Mouse (Mus musculus) midbrain, embryonic 15.5 days (tissue): ENCODE measurements around the gene Arhgef33. TPM values are rescaled to one million over a fixed set of nuclear protein-coding genes. Genes with fewer than 3 reads are reported as not detected.
A peak's percentile ranks its signal among the peaks of the same experiment; 100 is the strongest.
"Not testable (repeated sequence)": the region's sequence is repeated elsewhere in the genome, so short reads cannot be mapped to it uniquely, and the experiment has no call there.

Experiments used
- ATAC-seq: fragments of 200-750 bp; cut with Nextera tagmentation; replicated peaks from 2 replicates; pipeline ENCODE4 v1.8.0; 2017; ENCODE audit warnings: moderate TSS enrichment
- H3K27ac ChIP-seq: fragments of 300-500 bp; sonication (generic); 2 replicates; pipeline ENCODE4 v1.5.1; 2015; ENCODE audit warnings: mild to moderate bottlenecking, inconsistent platforms
- H3K27me3 ChIP-seq: fragments of 300-500 bp; sonication (generic); replicated peaks from 2 replicates; pipeline ENCODE4 v1.6.1; 2015; ENCODE audit warnings: inconsistent platforms
- H3K36me3 ChIP-seq: fragments of 300-500 bp; sonication (generic); replicated peaks from 2 replicates; pipeline ENCODE4 v1.6.1; 2015; ENCODE audit warnings: inconsistent platforms
- H3K4me1 ChIP-seq: fragments of 300-500 bp; sonication (generic); 2 replicates; pipeline ENCODE4 v1.6.1; 2015; ENCODE audit warnings: inconsistent platforms
- H3K4me2 ChIP-seq: fragments of 300-500 bp; sonication (generic); 2 replicates; pipeline ENCODE4 v1.6.1; 2015; ENCODE audit warnings: inconsistent platforms, mild to moderate bottlenecking, moderate library complexity
- H3K4me3 ChIP-seq: fragments of 300-500 bp; sonication (generic); 2 replicates; pipeline ENCODE4 v1.5.1; 2015; ENCODE audit warnings: mild to moderate bottlenecking, inconsistent platforms
- H3K9ac ChIP-seq: fragments of 300-500 bp; sonication (generic); 2 replicates; pipeline ENCODE4 v1.6.1; 2015; ENCODE audit warnings: mild to moderate bottlenecking, inconsistent platforms
- H3K9me3 ChIP-seq: fragments of 300-500 bp; sonication (generic); 2 replicates; pipeline ENCODE4 v1.6.1; 2016; ENCODE audit warnings: inconsistent platforms
- WGBS: fragments of 180-500 bp; shearing (Covaris S2); methylation state at CpG from one replicate; pipeline ENCODE4 v1.1.7; 2015; ENCODE audit warnings: mixed read lengths; 5-methylcytosine and 5-hydroxymethylcytosine counted together
- polyA plus RNA-seq: library from polyadenylated mRNA; unstranded; fragments of >200 nt; fragmentation: Nextera tagmentation; extraction: Ambion mirVana; gene quantifications from 2 replicates; pipeline ENCODE4 v1.2.1, GENCODE M21; 2015

Arhgef33 gene
- polyA plus RNA-seq: 1.0 and 1.6 TPM in 2 replicates

DNA sequence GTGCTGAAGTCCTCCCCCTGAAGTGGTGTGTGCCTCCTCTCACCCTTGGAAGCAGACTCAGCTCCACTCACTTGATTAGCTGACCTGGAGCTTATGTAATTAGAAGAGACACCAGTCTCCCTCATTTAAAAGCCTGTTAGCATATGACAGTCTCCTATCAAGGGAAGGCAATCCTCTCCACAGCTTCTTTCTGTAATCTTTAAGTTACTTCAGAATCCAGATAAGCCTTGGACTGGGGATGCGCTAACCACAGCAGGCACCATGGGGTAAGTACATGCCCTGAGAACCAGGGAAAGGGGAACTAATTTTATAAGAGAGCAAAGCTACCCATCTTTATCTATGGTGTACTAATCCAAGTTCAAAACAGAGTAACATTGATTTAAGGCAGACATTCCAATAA, at the start of gene Arhgef33:
TSS of gene Arhgef33 (plus strand) at position 157 of the 400 bp plus-strand sequence.
- Histone ChIP-seq H3K4me3 (no peak within 1 kb of the TSS), H3K4me1 (peaks cover 4% of the 10 kb centered on the region; the same call in 1 of the 2 replicates), H3K36me3 (no peaks in the 10 kb centered on the region), H3K9me3 (no peaks in the 10 kb centered on the region), H3K4me2 (no peak within 1 kb of the TSS), H3K27ac (no peak within 1 kb of the TSS), H3K9ac (no peak within 1 kb of the TSS), H3K27me3 (no peaks in the 10 kb centered on the region)
- WGBS: 93% methylated on average over 1 of the region's 1 CpGs
- ATAC-seq: no peak

DNA sequence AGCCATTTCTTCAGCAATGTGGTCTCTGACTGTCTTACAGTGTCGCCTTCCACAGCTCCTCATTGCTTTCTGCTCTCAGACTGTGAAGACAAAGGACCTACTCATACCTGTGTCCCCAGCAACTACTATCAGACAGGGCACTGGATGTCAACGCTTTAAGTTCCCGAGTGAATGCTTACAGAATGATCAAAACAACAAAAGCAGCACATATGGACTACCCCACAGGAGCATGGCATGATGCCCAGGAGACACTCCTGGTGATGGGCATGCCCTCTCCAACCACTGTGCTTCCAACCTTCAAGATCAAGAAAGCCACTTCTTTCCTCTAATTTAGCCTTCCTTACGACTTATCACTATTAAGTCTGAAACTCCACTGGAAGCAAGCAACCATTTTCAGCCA, 40.1 kb upstream of the Arhgef33 start:
- H3K9me3 ChIP-seq: no peaks in the 10 kb centered on the region

DNA sequence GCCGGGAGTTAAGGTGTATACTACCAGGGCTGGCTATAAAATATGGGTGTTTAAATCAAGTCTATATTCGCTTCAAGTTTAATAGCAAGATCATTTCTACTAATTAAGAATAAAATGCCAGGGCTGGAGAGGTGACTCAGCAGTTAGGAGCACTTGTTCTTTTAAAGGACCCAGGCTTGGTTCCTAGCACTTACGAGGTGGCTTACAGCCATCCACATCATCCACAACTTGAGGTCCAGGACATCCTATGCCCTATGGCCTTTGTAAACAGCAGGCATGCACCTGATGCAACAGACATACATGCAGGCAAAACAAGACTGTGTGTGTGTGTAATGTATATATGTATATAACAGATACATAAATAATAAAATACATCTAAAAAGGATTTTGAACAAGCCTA, 39.1 kb upstream of the Arhgef33 start:
- Histone ChIP-seq H3K27ac (no peak overlapping the region), H3K4me2 (no peak overlapping the region), H3K4me1 (no peaks in the 10 kb centered on the region), H3K9ac (no peak overlapping the region), H3K9me3 (no peaks in the 10 kb centered on the region), H3K36me3 (peaks cover 84% of the 10 kb centered on the region), H3K27me3 (no peaks in the 10 kb centered on the region), H3K4me3 (no peak overlapping the region)
- no peak for ATAC-seq
- WGBS: 96% methylated on average over 3 of the region's 3 CpGs

More for the DNA sequence above, 40.1 kb upstream of the Arhgef33 start:
- Histone ChIP-seq H3K4me3 (no peak overlapping the region), H3K27me3 (no peaks in the 10 kb centered on the region), H3K27ac (no peak overlapping the region), H3K9ac (no peak overlapping the region), H3K4me1 (no peaks in the 10 kb centered on the region), H3K4me2 (no peak overlapping the region), H3K36me3 (peaks cover 80% of the 10 kb centered on the region)
- 93% methylated on average over 4 of the region's 4 CpGs for WGBS
- no peak for ATAC-seq

DNA sequence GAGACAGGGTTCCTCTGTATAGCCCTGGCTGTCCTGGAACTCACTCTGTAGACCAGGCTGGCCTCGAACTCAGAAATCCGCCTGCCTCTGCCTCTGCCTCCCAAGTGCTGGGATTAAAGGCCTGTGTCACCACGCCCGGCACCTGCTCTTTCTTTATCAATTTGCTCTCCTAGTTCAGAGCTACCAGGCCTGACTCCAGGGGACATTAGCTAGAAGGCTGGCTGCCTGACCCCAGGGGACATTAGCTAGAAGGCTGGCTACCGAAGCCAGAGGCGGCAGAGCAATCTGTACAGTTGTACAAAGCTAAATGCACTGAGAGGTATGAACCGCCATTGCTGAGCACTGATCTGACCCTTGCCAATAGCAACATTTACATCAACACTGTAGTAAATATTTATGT, 36.6 kb upstream of the Arhgef33 start:
- not testable (repeated sequence) for H3K4me2 ChIP-seq, H3K4me3 ChIP-seq, ATAC-seq, H3K9me3 ChIP-seq, H3K27me3 ChIP-seq, H3K27ac ChIP-seq, H3K4me1 ChIP-seq, H3K9ac ChIP-seq
- H3K36me3 ChIP-seq: peaks cover 82% of the 10 kb centered on the region
- 94% methylated on average over 7 of the region's 7 CpGs for WGBS

DNA sequence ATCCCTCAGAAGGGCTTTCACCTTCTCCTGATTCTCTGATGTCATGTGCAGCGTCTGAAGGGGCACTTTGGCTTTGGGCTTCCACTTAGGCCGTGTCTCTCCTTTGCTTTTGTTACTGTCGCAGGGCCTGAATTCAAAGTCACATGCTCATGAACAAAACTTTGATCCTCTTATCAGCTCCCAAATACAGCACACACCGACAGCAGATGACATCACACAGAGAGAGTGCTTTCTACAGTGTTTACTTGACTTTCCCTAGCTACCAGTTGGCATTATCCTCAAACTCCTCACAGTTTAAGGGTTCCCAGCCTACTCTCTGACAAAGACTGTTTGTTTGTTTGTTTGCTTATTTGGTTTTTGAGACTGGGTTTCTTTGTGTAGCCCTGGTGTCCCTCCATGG, 29.0 kb upstream of the Arhgef33 start:
- no peak for ATAC-seq
- H3K36me3 ChIP-seq: peaks cover 48% of the 10 kb centered on the region
- H3K4me2 ChIP-seq: no peak overlapping the region
- no peaks in the 10 kb centered on the region for H3K27me3 ChIP-seq
- no peak overlapping the region for H3K4me3 ChIP-seq
- no peaks in the 10 kb centered on the region for H3K4me1 ChIP-seq
- 90% methylated on average over 4 of the region's 4 CpGs for WGBS
- H3K9me3 ChIP-seq: no peaks in the 10 kb centered on the region
- H3K9ac ChIP-seq: no peak overlapping the region
- H3K27ac ChIP-seq: no peak overlapping the region

- Histone ChIP-seq H3K27ac (no peak overlapping the region), H3K4me2 (no peak overlapping the region), H3K4me1 (no peaks in the 10 kb centered on the region), H3K36me3 (peaks cover 37% of the 10 kb centered on the region), H3K4me3 (no peak overlapping the region), H3K9me3 (no peaks in the 10 kb centered on the region), H3K27me3 (no peaks in the 10 kb centered on the region), H3K9ac (no peak overlapping the region)
- 95% methylated on average over 8 of the region's 8 CpGs for WGBS
- ATAC-seq: no peak
Observed at GRCm38 (mm10) chr17:80279340-80280070, 27.7 kb upstream of the Arhgef33 start.

GRCm38 (mm10) chr17:80284446-80284845, 22.8 kb upstream of the Arhgef33 start:
- Histone ChIP-seq H3K36me3 (peaks cover 11% of the 10 kb centered on the region), H3K27ac (no peak overlapping the region), H3K4me2 (no peak overlapping the region), H3K9ac (no peak overlapping the region), H3K9me3 (no peaks in the 10 kb centered on the region), H3K4me3 (no peak overlapping the region), H3K4me1 (peaks cover 14% of the 10 kb centered on the region), H3K27me3 (no peaks in the 10 kb centered on the region)
- ATAC-seq: no peak
- WGBS: 81% methylated on average over 4 of the region's 4 CpGs

DNA sequence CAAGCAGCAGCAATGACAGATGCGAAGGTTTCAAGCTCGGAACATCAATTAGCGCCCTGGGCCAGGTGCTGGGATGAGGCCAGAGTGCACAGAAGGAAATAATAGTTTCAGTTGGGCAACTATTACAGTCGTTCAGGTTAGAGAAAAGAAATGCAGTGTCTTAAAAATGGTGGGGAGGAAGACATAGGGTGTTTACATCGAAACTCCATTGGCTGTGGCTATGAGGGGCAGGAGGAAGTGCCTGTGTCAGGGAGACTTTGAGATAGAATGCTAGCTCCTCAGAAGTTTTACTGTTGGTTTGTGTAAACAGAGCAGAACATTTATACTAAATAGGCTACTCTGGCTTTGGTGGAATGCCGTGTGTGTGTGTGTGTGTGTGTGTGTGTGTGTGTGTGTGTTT, 19.2 kb upstream of the Arhgef33 start:
- no peaks in the 10 kb centered on the region for H3K9me3 ChIP-seq
- H3K27ac ChIP-seq: no peak overlapping the region
- H3K4me1 ChIP-seq: peaks cover 14% of the 10 kb centered on the region
- no peak overlapping the region for H3K9ac ChIP-seq
- no peak overlapping the region for H3K4me3 ChIP-seq
- H3K27me3 ChIP-seq: no peaks in the 10 kb centered on the region
- ATAC-seq: no peak
- H3K36me3 ChIP-seq: no peaks in the 10 kb centered on the region
- WGBS: 87% methylated on average over 6 of the region's 6 CpGs
- H3K4me2 ChIP-seq: peak overlapping the region; percentile 52

GRCm38 (mm10) chr17:80289280-80290073, 17.7 kb upstream of the Arhgef33 start:
- H3K4me3 ChIP-seq: peak overlapping the region; percentile 85
- peaks cover 14% of the 10 kb centered on the region for H3K4me1 ChIP-seq
- H3K9ac ChIP-seq: peak overlapping the region; percentile 92
- H3K27ac ChIP-seq: peak overlapping the region; percentile 94
- no peak; the same call in 1 of the 2 replicates for ATAC-seq
- no peaks in the 10 kb centered on the region for H3K36me3 ChIP-seq
- 1% methylated on average over 30 of the region's 30 CpGs for WGBS
- peak overlapping the region; percentile 52 for H3K4me2 ChIP-seq
- no peaks in the 10 kb centered on the region for H3K27me3 ChIP-seq
- no peaks in the 10 kb centered on the region for H3K9me3 ChIP-seq

GRCm38 (mm10) chr17:80290074-80290657, 17.0 kb upstream of the Arhgef33 start, which contains the start of the genes Morn2 and Dhx57:
Gene Morn2, plus strand, starts transcription at chr17:80290203.
Gene Dhx57, minus strand, starts transcription at chr17:80290476.
- Histone ChIP-seq H3K4me2 (peak within 1 kb of the TSS; percentile 52), H3K27me3 (no peaks in the 10 kb centered on the region), H3K4me3 (peak within 1 kb of the TSS; percentile 85), H3K4me1 (peaks cover 14% of the 10 kb centered on the region), H3K27ac (peak within 1 kb of the TSS; percentile 94), H3K36me3 (no peaks in the 10 kb centered on the region), H3K9ac (peak within 1 kb of the TSS; percentile 92), H3K9me3 (no peaks in the 10 kb centered on the region)
- WGBS: under 1% methylated on average over 35 of the region's 35 CpGs
- ATAC-seq: peak; percentile 99

DNA sequence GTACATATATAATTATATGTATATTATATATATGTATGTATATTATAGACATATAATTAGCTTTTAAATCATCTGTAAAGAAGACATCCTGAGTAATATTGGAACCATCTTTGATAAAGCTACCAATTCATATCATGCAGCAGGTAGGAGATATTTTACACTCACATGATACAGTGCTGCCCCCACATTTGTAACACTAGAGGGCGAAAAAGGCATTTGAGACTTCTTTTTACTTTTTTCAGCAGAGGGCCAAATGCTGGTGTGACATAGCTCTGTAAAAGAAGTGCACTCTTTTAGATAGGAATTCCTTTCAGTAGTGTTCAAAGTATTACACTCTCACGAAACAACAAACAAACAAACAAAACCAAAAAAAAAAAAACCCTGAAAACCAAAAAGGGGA, 16.1 kb upstream of the Arhgef33 start:
- no peak for ATAC-seq
- H3K27me3 ChIP-seq: no peaks in the 10 kb centered on the region
- H3K9me3 ChIP-seq: no peaks in the 10 kb centered on the region
- no peak overlapping the region for H3K27ac ChIP-seq
- H3K4me1 ChIP-seq: peaks cover 14% of the 10 kb centered on the region
- H3K9ac ChIP-seq: no peak overlapping the region
- WGBS: 35% methylated on average over 2 of the region's 2 CpGs
- no peak overlapping the region for H3K4me2 ChIP-seq
- H3K36me3 ChIP-seq: no peaks in the 10 kb centered on the region
- no peak overlapping the region for H3K4me3 ChIP-seq

- no peak for ATAC-seq
- H3K27me3 ChIP-seq: no peaks in the 10 kb centered on the region
Observed at GRCm38 (mm10) chr17:80295258-80295657, 11.9 kb upstream of the Arhgef33 start.

More at GRCm38 (mm10) chr17:80295258-80295657, 11.9 kb upstream of the Arhgef33 start:
- no peaks in the 10 kb centered on the region for H3K9me3 ChIP-seq
- H3K9ac ChIP-seq: no peak overlapping the region
- 96% methylated on average over 5 of the region's 5 CpGs for WGBS
- no peak overlapping the region for H3K27ac ChIP-seq
- H3K36me3 ChIP-seq: no peaks in the 10 kb centered on the region
- H3K4me1 ChIP-seq: no peaks in the 10 kb centered on the region
- H3K4me2 ChIP-seq: no peak overlapping the region
- H3K4me3 ChIP-seq: no peak overlapping the region
